ENCODE assay signal across 14 mouse cellular contexts in genomic region chr4:62685268-62685667, GRCm38 (mm10).
DNase-seq lines count a peak whose midpoint lies in the region; ATAC-seq lines count a peak whose summit lies in the region.
"Had no signal": no experiment of that assay in that cellular context is flagged by ENCODE, and none has a peak within 500 bp of the region (broad histone marks: within the 10 kb centered on the region; RNA-seq: fewer than 3 reads in every experiment).

No protein-coding gene starts in this region.

- ATAC-seq in midbrain, embryonic 13.5 days: no peak
- ATAC-seq in midbrain, embryonic 14.5 days (ENCODE audit: low FRiP score, low TSS enrichment): no peak
- peak; percentile 64 for ATAC-seq in common myeloid progenitor, adult 5-6 weeks (replicated peaks; ENCODE audit: low read depth, poor library complexity, severe bottlenecking)

- 0 out of 2 replicates have a peak overlapping the region, but pooled peaks have one; percentile 39 for H3K9ac ChIP-seq in midbrain, embryonic 13.5 days (replicated peaks)
- H3K9ac ChIP-seq in midbrain, embryonic 14.5 days (replicated peaks; ENCODE audit: low read length): no peak overlapping the region

- H3K4me3 ChIP-seq in midbrain, embryonic 13.5 days (replicated peaks): no peak overlapping the region
- H3K4me3 ChIP-seq in midbrain, embryonic 14.5 days (replicated peaks; ENCODE audit: low read depth, low read length): no peak overlapping the region
- H3K4me3 ChIP-seq: erythroblast, embryonic 14.5 days had no signal

- no peaks in the 10 kb centered on the region for H3K9me3 ChIP-seq in midbrain, embryonic 13.5 days
- H3K9me3 ChIP-seq in midbrain, embryonic 14.5 days (ENCODE audit: control insufficient read depth, low read length): no peaks in the 10 kb centered on the region

- H3K4me1 ChIP-seq in midbrain, embryonic 13.5 days (replicated peaks): peaks cover 42% of the 10 kb centered on the region
- H3K4me1 ChIP-seq in midbrain, embryonic 14.5 days (ENCODE audit: control insufficient read depth, insufficient read depth, low read length): 0 out of 2 replicates have a peak, but pooled peaks cover 7% of the 10 kb centered on the region

- no peak overlapping the region for H3K27ac ChIP-seq in midbrain, embryonic 13.5 days
- H3K27ac ChIP-seq in midbrain, embryonic 14.5 days (replicated peaks; ENCODE audit: low read depth, low read length): no peak overlapping the region

- 78% methylated on average over 10 of the region's 10 CpGs for WGBS in midbrain, embryonic 13.5 days
- 77% methylated on average over 10 of the region's 10 CpGs for WGBS in midbrain, embryonic 14.5 days

- peaks cover 26% of the 10 kb centered on the region for H3K36me3 ChIP-seq in midbrain, embryonic 13.5 days
- H3K36me3 ChIP-seq in midbrain, embryonic 14.5 days (ENCODE audit: control insufficient read depth, insufficient read depth, low read length): peaks cover 17% of the 10 kb centered on the region

- no peak for DNase-seq in midbrain, embryonic 14.5 days
- DNase-seq in natural killer cell, adult 2 months (ENCODE audit: low spot score in 2 of 2): peak; percentile 83 to 91
- peak; percentile 61 to 73 for DNase-seq in thymus, postnatal 36 days
- no peak for DNase-seq in ovary, postnatal 36 days (ENCODE audit: low spot score)
- no peak for DNase-seq in right cerebral cortex, postnatal 36 days (ENCODE audit: low spot score in 2 of 2)
- DNase-seq in kidney, postnatal 4 days: no peak
- DNase-seq: gastrocnemius, postnatal 10 days; heart, postnatal 36 days; kidney, adult 9 months; lung, adult 2 months; retina, postnatal 1 day had no signal

- H3K4me2 ChIP-seq in midbrain, embryonic 13.5 days (replicated peaks): no peak overlapping the region
- no peak overlapping the region for H3K4me2 ChIP-seq in midbrain, embryonic 14.5 days (ENCODE audit: low read length)

- H3K27me3 ChIP-seq in midbrain, embryonic 13.5 days: no peaks in the 10 kb centered on the region
- H3K27me3 ChIP-seq in midbrain, embryonic 14.5 days (ENCODE audit: control insufficient read depth, insufficient read depth, low read length): no peaks in the 10 kb centered on the region

Comparison
In these comparisons a context has a peak if more than half of its experiments do, and no peak if none do; other contexts are left out.
1. DNase-seq: peak in natural killer cell, adult 2 months (2 of 2) and thymus, postnatal 36 days (2 of 2); none in midbrain, embryonic 14.5 days (single experiment), ovary, postnatal 36 days (single experiment), right cerebral cortex, postnatal 36 days (0 of 2) and kidney, postnatal 4 days (0 of 2).